Mouse (Mus musculus) gonadal fat pad, adult 2 months (tissue): ENCODE results near the gene Fubp3. TPM values are rescaled to one million over a fixed set of nuclear protein-coding genes. Genes with fewer than 3 reads are reported as not detected.
"Not testable (repeated sequence)": the region's sequence is repeated elsewhere in the genome, so short reads cannot be mapped to it uniquely, and the experiment has no call there.

ENCODE experiments used
- DNase-seq: peaks from one replicate; pipeline ENCODE4 v3.0.0-alpha.2; 2012; ENCODE audit warnings: low read depth
- polyA plus RNA-seq: library from polyadenylated mRNA; depleted of rRNA; stranded (reverse); fragments of >200 nt; gene quantifications from 2 replicates; pipeline ENCODE4 v1.2.3, GENCODE M21; 2012; rRNA removed

Gene Fubp3
- 35.6 and 50.1 TPM in 2 replicates for polyA plus RNA-seq

GRCm38 (mm10) chr2:31572051-31572914 is at the start of gene Fubp3:
Gene Fubp3 (plus strand): TSS chr2:31572651.
- DNase-seq = peak; percentile 38

GRCm38 (mm10) chr2:31524641-31525040 is 47.8 kb upstream of the Fubp3 start:
- DNase-seq = no peak

GRCm38 (mm10) chr2:31525778-31526177 is 46.7 kb upstream of the Fubp3 start:
- DNase-seq = no peak

- no peak for DNase-seq
Measured at GRCm38 (mm10) chr2:31530201-31530600, 42.2 kb upstream of the Fubp3 start.

GRCm38 (mm10) chr2:31537054-31537453 is 35.4 kb upstream of the Fubp3 start:
- no peak for DNase-seq

- DNase-seq = no peak
Measured at GRCm38 (mm10) chr2:31538745-31539144, 33.7 kb upstream of the Fubp3 start.

- DNase-seq = peak; percentile 36
Measured at GRCm38 (mm10) chr2:31541581-31541980, 30.9 kb upstream of the Fubp3 start.

GRCm38 (mm10) chr2:31547726-31548125 is 24.7 kb upstream of the Fubp3 start:
- DNase-seq = no peak

GRCm38 (mm10) chr2:31550503-31550902 is 21.9 kb upstream of the Fubp3 start:
- no peak for DNase-seq

GRCm38 (mm10) chr2:31551351-31551750 is 21.1 kb upstream of the Fubp3 start:
- DNase-seq = not testable (repeated sequence)

GRCm38 (mm10) chr2:31551971-31552370 is 20.5 kb upstream of the Fubp3 start:
- DNase-seq = no peak

- no peak for DNase-seq
Measured at GRCm38 (mm10) chr2:31554619-31555018, 17.8 kb upstream of the Fubp3 start.

- DNase-seq = no peak
Measured at GRCm38 (mm10) chr2:31572915-31573635, 624 bp downstream of the Fubp3 start.

- DNase-seq = no peak
Measured at GRCm38 (mm10) chr2:31581617-31582016, 9.2 kb downstream of the Fubp3 start.

GRCm38 (mm10) chr2:31591799-31592484 is 19.5 kb downstream of the Fubp3 start:
- DNase-seq = no peak

GRCm38 (mm10) chr2:31607555-31607954 is 35.1 kb downstream of the Fubp3 start:
- no peak for DNase-seq

GRCm38 (mm10) chr2:31609859-31610261 is 37.4 kb downstream of the Fubp3 start:
- DNase-seq = no peak

GRCm38 (mm10) chr2:31610922-31611321 is 38.5 kb downstream of the Fubp3 start:
- no peak for DNase-seq

- DNase-seq = no peak
Measured at GRCm38 (mm10) chr2:31611400-31611799, 38.9 kb downstream of the Fubp3 start.

- no peak for DNase-seq
Measured at GRCm38 (mm10) chr2:31612627-31613026, 40.2 kb downstream of the Fubp3 start.

- no peak for DNase-seq
Measured at GRCm38 (mm10) chr2:31613781-31614180, 41.3 kb downstream of the Fubp3 start.

GRCm38 (mm10) chr2:31618484-31619161 is 46.2 kb downstream of the Fubp3 start:
- no peak for DNase-seq
